Mouse (Mus musculus): ENCODE results near the gene Fhdc1. TPM values are rescaled to one million over a fixed set of nuclear protein-coding genes. Genes with fewer than 3 reads are reported as not detected.

Fhdc1 gene
- polyA plus RNA-seq, 1 experiment from 2014 or later: 2.2 TPM

DNA sequence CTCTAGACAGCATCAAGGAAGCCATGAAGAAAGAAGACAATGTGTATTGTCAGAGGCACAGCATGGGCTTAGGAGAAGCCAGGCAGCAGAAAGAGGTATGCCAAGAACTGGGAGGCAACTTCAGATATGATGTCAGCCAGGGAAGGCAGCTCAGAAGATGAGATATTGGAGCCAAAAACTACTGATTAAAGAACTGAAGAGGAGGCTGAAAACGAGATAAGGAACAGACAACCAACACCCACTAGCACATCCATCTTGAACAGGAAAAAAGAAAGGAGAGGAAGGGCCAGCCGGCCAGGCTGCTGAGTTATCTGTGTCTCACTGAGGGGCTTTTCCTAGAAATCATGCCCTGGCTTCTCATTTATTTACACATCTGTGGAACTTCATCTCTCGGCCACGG lies 66.4 kb downstream of the Fhdc1 start:
- Histone ChIP-seq H3K9ac (ENCODE audit: low read length) (no peak overlapping the region), H3K27me3 (ENCODE audit: control insufficient read depth, insufficient read depth, low read length) (no peaks in the 10 kb centered on the region), H3K4me2 (ENCODE audit: low read depth, severe bottlenecking) (no peak overlapping the region), H3K9me3 (ENCODE audit: control insufficient read depth, low read length) (no peaks in the 10 kb centered on the region), H3K27ac (replicated peaks; ENCODE audit: low read depth, low read length) (no peak overlapping the region), H3K4me3 (ENCODE audit: low read depth, low read length) (no peak overlapping the region), H3K36me3 (ENCODE audit: control insufficient read depth, insufficient read depth, low read length) (no peaks in the 10 kb centered on the region), H3K4me1 (ENCODE audit: control insufficient read depth, insufficient read depth, low read length) (peaks cover 3% of the 10 kb centered on the region; the same call in 1 of the 2 replicates)
- DNase-seq (ENCODE audit: low spot score): no peak
- no peak for ATAC-seq (ENCODE audit: insufficient number of reproducible peaks, low FRiP score, low TSS enrichment, low read depth)
- WGBS: 77% methylated on average over 4 of the region's 4 CpGs

DNA sequence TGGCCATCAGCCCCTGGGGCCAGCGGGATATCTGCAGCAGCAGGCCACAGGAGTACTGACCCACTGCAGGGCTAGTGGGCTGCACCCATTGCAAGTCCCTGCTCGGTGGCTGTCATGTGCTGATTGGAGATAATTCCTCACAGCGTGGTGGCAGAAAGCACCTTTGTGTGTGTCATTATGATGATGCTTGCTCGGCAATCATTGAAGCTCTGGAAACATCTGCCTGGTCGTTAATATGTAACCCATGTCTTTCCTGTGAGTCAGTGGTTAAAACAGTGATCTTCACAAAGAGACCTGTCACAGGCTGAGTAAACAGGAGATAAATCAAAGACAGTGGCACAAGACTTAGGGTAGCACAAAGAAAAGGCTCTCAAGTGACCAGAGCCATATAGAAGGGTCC lies 67.3 kb downstream of the Fhdc1 start:
- Histone ChIP-seq H3K27ac (replicated peaks; ENCODE audit: low read depth, low read length) (no peak overlapping the region), H3K4me2 (ENCODE audit: low read depth, severe bottlenecking) (no peak overlapping the region), H3K36me3 (ENCODE audit: control insufficient read depth, insufficient read depth, low read length) (no peaks in the 10 kb centered on the region), H3K9me3 (ENCODE audit: control insufficient read depth, low read length) (no peaks in the 10 kb centered on the region), H3K9ac (ENCODE audit: low read length) (no peak overlapping the region), H3K4me1 (ENCODE audit: control insufficient read depth, insufficient read depth, low read length) (peaks cover 3% of the 10 kb centered on the region; the same call in 1 of the 2 replicates), H3K4me3 (ENCODE audit: low read depth, low read length) (no peak overlapping the region), H3K27me3 (ENCODE audit: control insufficient read depth, insufficient read depth, low read length) (no peaks in the 10 kb centered on the region)
- no peak for DNase-seq (ENCODE audit: low spot score)
- WGBS: 72% methylated on average over 5 of the region's 5 CpGs
- no peak for ATAC-seq (ENCODE audit: insufficient number of reproducible peaks, low FRiP score, low TSS enrichment, low read depth)

DNA sequence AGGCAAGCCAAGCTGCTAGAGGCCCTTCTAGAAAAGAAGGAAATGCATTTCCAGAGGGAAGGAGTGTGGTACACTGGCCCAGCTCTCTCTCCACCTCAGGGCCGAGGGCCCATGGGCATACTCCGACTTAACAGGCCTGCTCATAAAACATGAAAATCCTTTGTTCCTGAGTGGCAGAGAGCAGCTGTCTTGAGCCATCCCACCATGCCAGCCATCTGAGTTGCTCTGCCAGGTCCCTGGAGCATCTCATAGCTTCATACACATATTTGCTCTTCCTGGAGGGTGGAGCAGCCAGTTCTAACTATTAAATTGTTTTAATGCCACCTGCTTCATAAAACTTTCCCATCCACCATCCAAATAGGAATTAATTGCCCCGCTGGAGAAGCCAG lies 70.8 kb downstream of the Fhdc1 start:
- H3K9ac ChIP-seq (ENCODE audit: low read length): no peak overlapping the region
- H3K4me1 ChIP-seq (ENCODE audit: control insufficient read depth, insufficient read depth, low read length): peaks cover 3% of the 10 kb centered on the region; the same call in 1 of the 2 replicates
- H3K9me3 ChIP-seq (ENCODE audit: control insufficient read depth, low read length): no peaks in the 10 kb centered on the region
- ATAC-seq (ENCODE audit: insufficient number of reproducible peaks, low FRiP score, low TSS enrichment, low read depth) (no peak), DNase-seq (ENCODE audit: low spot score) (no peak)
- no peak overlapping the region for H3K4me2 ChIP-seq (ENCODE audit: low read depth, severe bottlenecking)
- 68% methylated on average over 3 of the region's 3 CpGs for WGBS
- H3K36me3 ChIP-seq (ENCODE audit: control insufficient read depth, insufficient read depth, low read length): no peaks in the 10 kb centered on the region
- H3K4me3 ChIP-seq (ENCODE audit: low read depth, low read length): no peak overlapping the region
- no peaks in the 10 kb centered on the region for H3K27me3 ChIP-seq (ENCODE audit: control insufficient read depth, insufficient read depth, low read length)
- H3K27ac ChIP-seq (replicated peaks; ENCODE audit: low read depth, low read length): no peak overlapping the region

DNA sequence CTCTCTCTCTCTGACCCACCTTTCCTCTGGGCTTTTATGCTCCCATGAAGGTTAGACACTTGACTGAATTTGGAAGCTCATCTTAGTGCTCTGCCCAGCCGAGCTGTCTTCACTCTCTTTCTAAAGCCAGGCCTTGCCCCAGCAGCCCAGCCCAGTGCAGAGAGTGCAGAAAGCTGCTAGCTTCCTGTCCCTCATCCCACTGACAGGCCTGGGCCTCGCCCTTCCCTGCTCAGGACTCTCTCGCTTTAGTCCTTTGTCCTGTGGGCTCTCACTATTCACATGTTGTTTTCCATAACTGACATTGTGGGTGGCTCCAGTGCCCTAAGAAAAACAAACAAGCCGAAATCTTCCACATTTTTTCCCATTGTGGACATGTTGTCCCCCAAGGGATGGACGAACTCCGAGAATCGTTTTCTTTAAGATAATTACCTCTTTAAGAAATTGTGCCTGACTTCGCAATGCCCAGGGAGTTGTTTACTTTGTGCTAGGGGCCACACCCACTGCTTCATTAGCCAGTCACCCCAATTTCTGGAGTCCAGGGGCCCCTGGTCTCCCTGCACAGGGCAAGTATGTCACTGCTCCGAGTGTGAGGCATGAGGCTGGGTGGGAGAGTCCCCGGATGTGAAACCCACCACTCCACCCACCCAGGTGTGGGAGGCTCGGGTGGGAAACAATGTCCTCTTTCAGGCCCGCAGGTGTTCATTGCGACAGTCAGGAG lies 71.3 kb downstream of the Fhdc1 start:
- H3K9me3 ChIP-seq (ENCODE audit: control insufficient read depth, low read length): no peaks in the 10 kb centered on the region
- no peak overlapping the region for H3K4me2 ChIP-seq (ENCODE audit: low read depth, severe bottlenecking)
- 63% methylated on average over 13 of the region's 13 CpGs for WGBS
- H3K27ac ChIP-seq (replicated peaks; ENCODE audit: low read depth, low read length): no peak overlapping the region
- H3K27me3 ChIP-seq (ENCODE audit: control insufficient read depth, insufficient read depth, low read length): no peaks in the 10 kb centered on the region
- H3K36me3 ChIP-seq (ENCODE audit: control insufficient read depth, insufficient read depth, low read length): no peaks in the 10 kb centered on the region
- H3K4me1 ChIP-seq (ENCODE audit: control insufficient read depth, insufficient read depth, low read length): peaks cover 3% of the 10 kb centered on the region; the same call in 1 of the 2 replicates
- DNase-seq (ENCODE audit: low spot score) (no peak), ATAC-seq (ENCODE audit: insufficient number of reproducible peaks, low FRiP score, low TSS enrichment, low read depth) (no peak)
- H3K4me3 ChIP-seq (ENCODE audit: low read depth, low read length): no peak overlapping the region
- no peak overlapping the region for H3K9ac ChIP-seq (ENCODE audit: low read length)

DNA sequence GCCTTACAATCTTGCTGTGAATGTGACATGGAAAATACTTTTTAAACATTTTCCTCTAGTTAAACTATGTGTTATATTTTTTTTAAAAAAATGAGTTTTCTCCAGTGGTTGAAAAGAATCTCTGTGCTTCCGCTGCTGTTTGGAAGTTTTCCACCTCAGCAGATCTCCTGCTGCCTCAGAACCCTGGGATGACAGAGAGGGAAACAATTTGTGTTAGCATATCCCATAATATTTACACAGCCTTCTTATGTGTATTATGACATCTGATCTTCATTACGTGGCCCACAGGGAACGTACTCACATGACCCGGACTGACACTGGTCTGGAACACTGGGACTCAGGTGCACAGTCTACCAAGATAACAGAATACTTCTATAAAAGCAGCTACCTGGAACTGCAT lies 74.7 kb downstream of the Fhdc1 start:
- no peaks in the 10 kb centered on the region for H3K9me3 ChIP-seq (ENCODE audit: control insufficient read depth, low read length)
- H3K36me3 ChIP-seq (ENCODE audit: control insufficient read depth, insufficient read depth, low read length): no peaks in the 10 kb centered on the region
- H3K27me3 ChIP-seq (ENCODE audit: control insufficient read depth, insufficient read depth, low read length): no peaks in the 10 kb centered on the region
- ATAC-seq (ENCODE audit: insufficient number of reproducible peaks, low FRiP score, low TSS enrichment, low read depth) (no peak), DNase-seq (ENCODE audit: low spot score) (no peak)
- H3K4me3 ChIP-seq (ENCODE audit: low read depth, low read length): no peak overlapping the region
- H3K4me2 ChIP-seq (ENCODE audit: low read depth, severe bottlenecking): no peak overlapping the region
- no peak overlapping the region for H3K9ac ChIP-seq (ENCODE audit: low read length)
- H3K4me1 ChIP-seq (ENCODE audit: control insufficient read depth, insufficient read depth, low read length): peaks cover 3% of the 10 kb centered on the region; the same call in 1 of the 2 replicates
- WGBS: 80% methylated on average over 4 of the region's 4 CpGs
- H3K27ac ChIP-seq (replicated peaks; ENCODE audit: low read depth, low read length): no peak overlapping the region

DNA sequence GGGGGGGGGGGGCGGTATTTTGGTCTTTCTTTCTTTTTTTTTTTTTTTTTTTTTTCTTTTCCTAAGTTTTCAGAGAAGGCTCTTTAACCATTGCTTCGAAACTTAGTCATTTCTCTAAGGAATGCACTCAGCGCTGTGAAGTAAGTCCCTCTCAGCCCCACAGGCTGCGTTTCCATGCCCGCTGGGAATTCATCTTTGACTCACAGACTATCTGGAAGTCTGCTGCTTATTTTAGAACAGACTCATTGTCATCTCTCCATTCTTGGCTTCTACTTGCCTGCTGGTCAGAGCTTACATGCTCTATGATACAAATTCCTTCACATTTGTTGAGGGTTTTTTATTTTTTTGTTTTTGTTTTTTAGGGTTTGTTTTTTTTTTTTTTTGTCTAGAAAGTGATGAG lies 76.8 kb downstream of the Fhdc1 start:
- WGBS: 79% methylated on average over 5 of the region's 5 CpGs
- H3K9ac ChIP-seq (ENCODE audit: low read length): no peak overlapping the region
- H3K36me3 ChIP-seq (ENCODE audit: control insufficient read depth, insufficient read depth, low read length): no peaks in the 10 kb centered on the region
- no peaks in the 10 kb centered on the region for H3K9me3 ChIP-seq (ENCODE audit: control insufficient read depth, low read length)
- no peak for DNase-seq (ENCODE audit: low spot score)
- no peak overlapping the region for H3K4me3 ChIP-seq (ENCODE audit: low read depth, low read length)
- no peaks in the 10 kb centered on the region for H3K27me3 ChIP-seq (ENCODE audit: control insufficient read depth, insufficient read depth, low read length)
- no peak for ATAC-seq (ENCODE audit: insufficient number of reproducible peaks, low FRiP score, low TSS enrichment, low read depth)
- H3K27ac ChIP-seq (replicated peaks; ENCODE audit: low read depth, low read length): no peak overlapping the region
- H3K4me2 ChIP-seq (ENCODE audit: low read depth, severe bottlenecking): no peak overlapping the region
- no peaks in the 10 kb centered on the region for H3K4me1 ChIP-seq (ENCODE audit: control insufficient read depth, insufficient read depth, low read length)

DNA sequence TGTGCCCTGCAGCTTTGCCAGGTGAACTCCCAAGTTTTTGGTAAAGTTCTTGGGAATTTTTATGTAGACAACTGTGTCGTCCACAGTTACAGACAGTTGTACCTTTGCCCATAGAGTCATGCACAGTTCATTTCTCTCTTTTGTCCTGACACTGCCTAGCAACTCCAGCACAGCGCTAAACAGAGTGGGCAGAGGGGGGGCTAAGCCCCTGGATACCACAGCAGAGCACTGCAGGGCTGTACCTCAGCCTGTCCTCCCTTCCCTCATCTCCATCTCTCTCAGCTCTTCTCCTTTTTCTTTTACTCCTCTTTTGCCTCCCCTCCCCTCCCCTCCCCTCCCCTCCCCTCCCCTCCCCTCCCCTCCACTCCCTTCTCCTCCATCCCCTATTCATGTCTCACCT lies 77.5 kb downstream of the Fhdc1 start:
- ATAC-seq (ENCODE audit: insufficient number of reproducible peaks, low FRiP score, low TSS enrichment, low read depth) (no peak), DNase-seq (ENCODE audit: low spot score) (no peak)
- no peak overlapping the region for H3K4me2 ChIP-seq (ENCODE audit: low read depth, severe bottlenecking)
- 61% methylated on average over 2 of the region's 2 CpGs for WGBS
- H3K9me3 ChIP-seq (ENCODE audit: control insufficient read depth, low read length): no peaks in the 10 kb centered on the region
- no peak overlapping the region for H3K4me3 ChIP-seq (ENCODE audit: low read depth, low read length)
- no peaks in the 10 kb centered on the region for H3K4me1 ChIP-seq (ENCODE audit: control insufficient read depth, insufficient read depth, low read length)
- H3K36me3 ChIP-seq (ENCODE audit: control insufficient read depth, insufficient read depth, low read length): no peaks in the 10 kb centered on the region
- no peaks in the 10 kb centered on the region for H3K27me3 ChIP-seq (ENCODE audit: control insufficient read depth, insufficient read depth, low read length)
- no peak overlapping the region for H3K9ac ChIP-seq (ENCODE audit: low read length)
- H3K27ac ChIP-seq (replicated peaks; ENCODE audit: low read depth, low read length): no peak overlapping the region

DNA sequence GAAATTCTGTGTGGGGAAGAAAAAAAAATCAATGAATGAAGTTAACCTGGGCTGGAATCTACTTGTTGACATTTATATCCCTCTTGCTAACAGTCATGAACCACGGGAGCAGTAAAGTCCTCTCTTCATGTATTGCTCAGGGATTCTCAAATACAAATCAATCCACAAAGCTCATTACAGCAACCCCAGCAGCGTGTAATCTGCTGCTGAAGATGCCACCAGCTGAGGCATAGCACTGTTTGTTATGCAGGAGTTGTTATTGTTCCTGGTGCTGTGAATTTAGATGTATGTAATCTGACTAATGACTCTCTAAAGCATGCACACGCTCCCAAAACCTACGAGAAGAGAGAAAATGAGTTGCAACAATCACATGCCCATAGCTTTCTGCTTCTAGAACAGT lies 82.3 kb downstream of the Fhdc1 start:
- H3K4me2 ChIP-seq (ENCODE audit: low read depth, severe bottlenecking): no peak overlapping the region
- H3K9me3 ChIP-seq (ENCODE audit: control insufficient read depth, low read length): no peaks in the 10 kb centered on the region
- ATAC-seq (ENCODE audit: insufficient number of reproducible peaks, low FRiP score, low TSS enrichment, low read depth) (no peak), DNase-seq (ENCODE audit: low spot score) (no peak)
- WGBS: 74% methylated on average over 4 of the region's 4 CpGs
- no peaks in the 10 kb centered on the region for H3K36me3 ChIP-seq (ENCODE audit: control insufficient read depth, insufficient read depth, low read length)
- no peaks in the 10 kb centered on the region for H3K4me1 ChIP-seq (ENCODE audit: control insufficient read depth, insufficient read depth, low read length)
- no peak overlapping the region for H3K4me3 ChIP-seq (ENCODE audit: low read depth, low read length)
- H3K27me3 ChIP-seq (ENCODE audit: control insufficient read depth, insufficient read depth, low read length): no peaks in the 10 kb centered on the region
- no peak overlapping the region for H3K27ac ChIP-seq (replicated peaks; ENCODE audit: low read depth, low read length)
- H3K9ac ChIP-seq (ENCODE audit: low read length): no peak overlapping the region

DNA sequence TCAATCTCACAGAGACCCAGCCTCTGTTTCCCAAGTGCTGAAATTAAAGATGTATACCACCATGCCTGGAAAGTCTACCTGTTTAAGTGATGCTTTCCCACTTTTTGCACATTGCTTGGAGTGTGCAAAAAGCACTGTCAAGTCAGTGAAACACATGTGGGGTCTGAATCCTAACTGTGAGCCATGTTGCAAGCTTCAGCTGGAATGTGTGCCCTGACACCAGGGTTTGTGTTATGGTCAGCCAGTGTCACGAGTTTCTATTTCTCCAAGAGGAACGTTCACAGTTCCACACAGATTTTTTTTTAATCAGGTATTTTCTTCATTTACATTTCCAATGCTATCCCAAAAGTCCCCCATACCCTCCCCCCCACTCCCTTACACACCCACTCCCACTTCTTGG lies 84.0 kb downstream of the Fhdc1 start:
- DNase-seq (ENCODE audit: low spot score): no peak
- Histone ChIP-seq H3K9ac (ENCODE audit: low read length) (no peak overlapping the region), H3K9me3 (ENCODE audit: control insufficient read depth, low read length) (no peaks in the 10 kb centered on the region), H3K27ac (replicated peaks; ENCODE audit: low read depth, low read length) (no peak overlapping the region), H3K4me2 (ENCODE audit: low read depth, severe bottlenecking) (no peak overlapping the region), H3K4me3 (ENCODE audit: low read depth, low read length) (no peak overlapping the region), H3K36me3 (ENCODE audit: control insufficient read depth, insufficient read depth, low read length) (no peaks in the 10 kb centered on the region), H3K27me3 (ENCODE audit: control insufficient read depth, insufficient read depth, low read length) (no peaks in the 10 kb centered on the region), H3K4me1 (ENCODE audit: control insufficient read depth, insufficient read depth, low read length) (no peaks in the 10 kb centered on the region)
- ATAC-seq (ENCODE audit: insufficient number of reproducible peaks, low FRiP score, low TSS enrichment, low read depth): no peak
- WGBS: 83% methylated on average over 2 of the region's 2 CpGs

Data from limb, embryonic 11.5 days (tissue).